Mouse (Mus musculus): ENCODE data around the gene Myl6.
A peak's percentile ranks its signal among the peaks of the same experiment; 100 is the strongest.

DNA sequence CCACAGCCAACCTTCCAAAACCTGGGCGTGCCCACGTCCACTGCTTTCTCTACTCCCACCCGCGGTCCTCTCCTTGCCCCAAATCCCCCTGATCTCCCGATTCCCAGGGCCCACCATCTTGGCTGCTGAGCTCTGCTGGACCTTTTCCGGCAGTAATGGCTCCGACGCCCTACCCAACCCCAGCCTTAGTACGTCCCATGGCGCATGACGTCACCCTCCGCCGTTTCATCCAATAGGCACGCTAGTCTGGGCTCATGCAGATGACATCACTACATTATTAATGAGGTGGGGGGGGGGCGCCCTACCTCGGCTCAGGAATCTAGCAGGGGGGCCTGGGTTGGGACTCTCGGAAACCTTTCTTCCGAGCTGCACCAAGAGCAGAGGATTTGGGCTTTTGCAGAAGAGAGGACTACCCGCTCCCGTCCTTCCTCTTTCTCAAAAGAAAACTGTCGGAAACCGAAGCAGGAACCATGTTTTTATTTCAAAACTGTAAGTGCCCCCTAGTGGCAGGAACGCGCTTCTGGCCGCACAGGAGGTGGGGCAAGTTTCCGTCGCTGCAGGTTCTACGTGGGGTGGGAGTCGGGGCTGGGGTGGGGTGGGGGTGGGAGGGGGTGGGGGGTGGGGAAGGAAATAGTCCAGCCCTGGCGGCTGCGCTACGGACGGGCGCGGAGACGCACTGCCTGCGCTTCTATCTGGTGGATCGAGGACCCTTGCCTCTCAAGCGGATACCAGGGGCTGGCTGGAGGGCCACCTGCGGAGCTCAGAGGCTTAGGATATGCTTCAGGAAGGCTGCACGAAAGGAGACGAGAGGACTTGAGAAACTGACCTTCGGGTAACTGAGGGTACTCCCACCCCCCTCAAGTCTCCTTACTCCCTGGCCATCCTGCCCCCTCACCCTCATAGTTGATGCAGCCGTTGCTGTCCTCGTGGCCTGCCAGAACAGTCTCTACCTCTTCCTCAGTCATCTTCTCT lies at the start of gene Myl6:
- TF ChIP-seq POLR2A (IDR thresholded peaks at IDR 0.05; ENCODE audit: borderline replicate concordance, control insufficient read depth, low read depth, low read length) (peak; percentile 98), CTCF (IDR thresholded peaks at IDR 0.05; ENCODE audit: control insufficient read depth, insufficient read depth, low read length) (peak; percentile 75)

All from bone marrow, adult 2 months (tissue).